Mouse (Mus musculus): ENCODE data around the gene Pdxp. TPM values are rescaled to one million over a fixed set of nuclear protein-coding genes. Genes with fewer than 3 reads are reported as not detected.

Gene Pdxp
- polyA plus RNA-seq, 1 experiment from 2014 or later, result 126 TPM

- Histone ChIP-seq H3K4me2 (ENCODE audit: low read length) (no peak overlapping the region), H3K4me1 (ENCODE audit: control insufficient read depth, insufficient read depth, low read length) (peaks cover 21% of the 10 kb centered on the region), H3K36me3 (ENCODE audit: control insufficient read depth, insufficient read depth, low read length) (peaks cover 4% of the 10 kb centered on the region), H3K4me3 (ENCODE audit: low read depth, low read length) (no peak overlapping the region), H3K27me3 (ENCODE audit: control insufficient read depth, insufficient read depth, low read depth, low read length) (no peaks in the 10 kb centered on the region), H3K9me3 (replicated peaks; ENCODE audit: control insufficient read depth, low read length, poor library complexity, severe bottlenecking) (no peaks in the 10 kb centered on the region), H3K27ac (ENCODE audit: low read length) (no peak overlapping the region), H3K9ac (ENCODE audit: low read depth, low read length) (no peak overlapping the region)
- 84% methylated on average over 12 of the region's 12 CpGs for WGBS
- no peak for ATAC-seq
Measured at GRCm38 (mm10) chr15:78919914-78920313, 6.2 kb downstream of the Pdxp start.

GRCm38 (mm10) chr15:78922700-78923099 is 9.0 kb downstream of the Pdxp start:
- H3K9me3 ChIP-seq (replicated peaks; ENCODE audit: control insufficient read depth, low read length, poor library complexity, severe bottlenecking), result no peaks in the 10 kb centered on the region
- WGBS, result 84% methylated on average over 7 of the region's 7 CpGs
- H3K36me3 ChIP-seq (ENCODE audit: control insufficient read depth, insufficient read depth, low read length), result peaks cover 4% of the 10 kb centered on the region
- H3K27me3 ChIP-seq (ENCODE audit: control insufficient read depth, insufficient read depth, low read depth, low read length), result peaks cover 5% of the 10 kb centered on the region
- H3K4me3 ChIP-seq (ENCODE audit: low read depth, low read length), result no peak overlapping the region
- no peak overlapping the region for H3K4me2 ChIP-seq (ENCODE audit: low read length)
- no peak overlapping the region for H3K9ac ChIP-seq (ENCODE audit: low read depth, low read length)
- H3K4me1 ChIP-seq (ENCODE audit: control insufficient read depth, insufficient read depth, low read length), result peaks cover 6% of the 10 kb centered on the region; the same call in 1 of the 2 replicates
- no peak overlapping the region for H3K27ac ChIP-seq (ENCODE audit: low read length)
- ATAC-seq, result no peak

- no peak for ATAC-seq
- H3K27me3 ChIP-seq (ENCODE audit: control insufficient read depth, insufficient read depth, low read depth, low read length), result peaks cover 5% of the 10 kb centered on the region
- no peak overlapping the region for H3K4me2 ChIP-seq (ENCODE audit: low read length)
- no peaks in the 10 kb centered on the region for H3K9me3 ChIP-seq (replicated peaks; ENCODE audit: control insufficient read depth, low read length, poor library complexity, severe bottlenecking)
- H3K9ac ChIP-seq (ENCODE audit: low read depth, low read length), result no peak overlapping the region
- H3K27ac ChIP-seq (ENCODE audit: low read length), result no peak overlapping the region
- H3K4me1 ChIP-seq (ENCODE audit: control insufficient read depth, insufficient read depth, low read length), result peaks cover 11% of the 10 kb centered on the region
- 77% methylated on average over 6 of the region's 6 CpGs for WGBS
- H3K4me3 ChIP-seq (ENCODE audit: low read depth, low read length), result no peak overlapping the region
- H3K36me3 ChIP-seq (ENCODE audit: control insufficient read depth, insufficient read depth, low read length), result no peaks in the 10 kb centered on the region; the same call in 1 of the 2 replicates
Measured at GRCm38 (mm10) chr15:78923585-78923984, 9.9 kb downstream of the Pdxp start.

- H3K4me2 ChIP-seq (ENCODE audit: low read length), result no peak overlapping the region
- ATAC-seq, result no peak
- H3K4me1 ChIP-seq (ENCODE audit: control insufficient read depth, insufficient read depth, low read length), result peaks cover 11% of the 10 kb centered on the region
- H3K9ac ChIP-seq (ENCODE audit: low read depth, low read length), result no peak overlapping the region
- no peak overlapping the region for H3K4me3 ChIP-seq (ENCODE audit: low read depth, low read length)
- no peaks in the 10 kb centered on the region for H3K36me3 ChIP-seq (ENCODE audit: control insufficient read depth, insufficient read depth, low read length)
- peaks cover 5% of the 10 kb centered on the region for H3K27me3 ChIP-seq (ENCODE audit: control insufficient read depth, insufficient read depth, low read depth, low read length)
- H3K27ac ChIP-seq (ENCODE audit: low read length), result no peak overlapping the region
- no peaks in the 10 kb centered on the region for H3K9me3 ChIP-seq (replicated peaks; ENCODE audit: control insufficient read depth, low read length, poor library complexity, severe bottlenecking)
- WGBS, result 40% methylated on average over 8 of the region's 8 CpGs
Measured at GRCm38 (mm10) chr15:78925129-78925528, 11.4 kb downstream of the Pdxp start.

GRCm38 (mm10) chr15:78926021-78926919 is 12.6 kb downstream of the Pdxp start, which contains the start of gene Lgals1:
Gene Lgals1, plus strand, starts transcription at chr15:78926725.
- Histone ChIP-seq H3K4me2 (ENCODE audit: low read length) (peak within 1 kb of the TSS; percentile 61), H3K9me3 (replicated peaks; ENCODE audit: control insufficient read depth, low read length, poor library complexity, severe bottlenecking) (no peaks in the 10 kb centered on the region), H3K9ac (ENCODE audit: low read depth, low read length) (no peak within 1 kb of the TSS), H3K36me3 (ENCODE audit: control insufficient read depth, insufficient read depth, low read length) (no peaks in the 10 kb centered on the region), H3K4me3 (ENCODE audit: low read depth, low read length) (no peak within 1 kb of the TSS), H3K4me1 (ENCODE audit: control insufficient read depth, insufficient read depth, low read length) (peaks cover 11% of the 10 kb centered on the region), H3K27ac (ENCODE audit: low read length) (0 out of 2 replicates have a peak within 1 kb of the TSS, but pooled peaks have one; percentile 17), H3K27me3 (ENCODE audit: control insufficient read depth, insufficient read depth, low read depth, low read length) (peaks cover 5% of the 10 kb centered on the region)
- 7% methylated on average over 20 of the region's 20 CpGs for WGBS
- peak; percentile 47; the same call in 1 of the 2 replicates for ATAC-seq

- Histone ChIP-seq H3K9ac (ENCODE audit: low read depth, low read length) (no peak overlapping the region), H3K9me3 (replicated peaks; ENCODE audit: control insufficient read depth, low read length, poor library complexity, severe bottlenecking) (no peaks in the 10 kb centered on the region), H3K4me3 (ENCODE audit: low read depth, low read length) (no peak overlapping the region), H3K4me2 (ENCODE audit: low read length) (peak overlapping the region; percentile 61), H3K4me1 (ENCODE audit: control insufficient read depth, insufficient read depth, low read length) (peaks cover 11% of the 10 kb centered on the region), H3K27ac (ENCODE audit: low read length) (no peak overlapping the region), H3K27me3 (ENCODE audit: control insufficient read depth, insufficient read depth, low read depth, low read length) (peaks cover 5% of the 10 kb centered on the region), H3K36me3 (ENCODE audit: control insufficient read depth, insufficient read depth, low read length) (no peaks in the 10 kb centered on the region)
- ATAC-seq, result no peak
- WGBS, result 22% methylated on average over 15 of the region's 15 CpGs
Measured at GRCm38 (mm10) chr15:78927021-78927787, 13.5 kb downstream of the Pdxp start.

GRCm38 (mm10) chr15:78927788-78928457 is 14.2 kb downstream of the Pdxp start:
- Histone ChIP-seq H3K4me2 (ENCODE audit: low read length) (peak overlapping the region; percentile 61), H3K9me3 (replicated peaks; ENCODE audit: control insufficient read depth, low read length, poor library complexity, severe bottlenecking) (no peaks in the 10 kb centered on the region), H3K27ac (ENCODE audit: low read length) (no peak overlapping the region), H3K9ac (ENCODE audit: low read depth, low read length) (peak overlapping the region; percentile 58), H3K4me1 (ENCODE audit: control insufficient read depth, insufficient read depth, low read length) (peaks cover 11% of the 10 kb centered on the region), H3K36me3 (ENCODE audit: control insufficient read depth, insufficient read depth, low read length) (no peaks in the 10 kb centered on the region), H3K27me3 (ENCODE audit: control insufficient read depth, insufficient read depth, low read depth, low read length) (peaks cover 5% of the 10 kb centered on the region), H3K4me3 (ENCODE audit: low read depth, low read length) (peak overlapping the region; percentile 29)
- 2% methylated on average over 26 of the region's 35 CpGs for WGBS
- ATAC-seq, result no peak

GRCm38 (mm10) chr15:78928539-78928938 is 14.8 kb downstream of the Pdxp start:
- no peak for ATAC-seq
- Histone ChIP-seq H3K4me1 (ENCODE audit: control insufficient read depth, insufficient read depth, low read length) (peaks cover 11% of the 10 kb centered on the region), H3K36me3 (ENCODE audit: control insufficient read depth, insufficient read depth, low read length) (no peaks in the 10 kb centered on the region), H3K4me2 (ENCODE audit: low read length) (peak overlapping the region; percentile 61), H3K9me3 (replicated peaks; ENCODE audit: control insufficient read depth, low read length, poor library complexity, severe bottlenecking) (no peaks in the 10 kb centered on the region), H3K4me3 (ENCODE audit: low read depth, low read length) (no peak overlapping the region), H3K27me3 (ENCODE audit: control insufficient read depth, insufficient read depth, low read depth, low read length) (peaks cover 5% of the 10 kb centered on the region), H3K27ac (ENCODE audit: low read length) (no peak overlapping the region), H3K9ac (ENCODE audit: low read depth, low read length) (no peak overlapping the region)
- 58% methylated on average over 7 of the region's 8 CpGs for WGBS

Data from midbrain, embryonic 16.5 days (tissue).